In genomic region chr14:122181078-122181814, GRCm38 (mm10) we compare ENCODE assay signal across 8 mouse cellular contexts. TPM values are rescaled to one million over a fixed set of nuclear protein-coding genes. Genes with fewer than 3 reads are reported as not detected.
DNase-seq lines count a peak whose midpoint lies in the region; ATAC-seq and TF ChIP-seq lines count a peak whose summit lies in the region.

Clybl (plus strand) TSS chr14:122181704.

- TF ChIP-seq POLR2A in cortical plate, adult 2 months (IDR thresholded peaks at IDR 0.05; ENCODE audit: extremely low read depth, insufficient read depth, low read length): peak; percentile 65; the same call in 1 of the 2 replicates

- peak; percentile 98 for ATAC-seq in activated CD4-positive, CD25-positive, alpha-beta regulatory T cell, adult 4 months
- peak; percentile 85 for ATAC-seq in megakaryocyte progenitor cell, adult 5-6 weeks (replicated peaks; ENCODE audit: poor library complexity)

- TF ChIP-seq CTCF in cortical plate, adult 2 months (IDR thresholded peaks at IDR 0.05; ENCODE audit: extremely low read depth, insufficient read depth, low read length): no peak

- peak; percentile 95 to 97 for DNase-seq in gastrocnemius, adult 8-10 months (ENCODE audit: low spot score in 2 of 2)
- peak; percentile 92 for DNase-seq in induced T-regulatory cell, adult 2 months (ENCODE audit: low read depth)
- DNase-seq in left cerebral cortex, adult 9 months (ENCODE audit: low spot score in 2 of 2): peak; percentile 69 to 92
- peak; percentile 92 for DNase-seq in right cerebral cortex, postnatal 14 days
- peak; percentile 98 to 99 for DNase-seq in urinary bladder, postnatal 36 days (ENCODE audit: low spot score in 2 of 2)

- peak within 1 kb of the TSS; percentile 68 for H3K4me3 ChIP-seq in cortical plate, adult 2 months (ENCODE audit: insufficient read depth, low read length)

- no peak within 1 kb of the TSS for H3K27ac ChIP-seq in cortical plate, adult 2 months (ENCODE audit: insufficient read depth, low read length)

- H3K4me1 ChIP-seq in cortical plate, adult 2 months (ENCODE audit: control insufficient read depth, insufficient read depth, low read length): no peaks in the 10 kb centered on the region

RNA-seq across cellular contexts. Expression of gene Clybl, which starts in this region (rescaled TPM):
- polyA plus RNA-seq in activated CD4-positive, CD25-positive, alpha-beta regulatory T cell, adult 4 months (2017; shearing (Covaris generic)): 10 to 100 TPM; 10.6 to 11.0 TPM
- 27.4 and 29.0 TPM in 2 replicates for polyA plus RNA-seq in cortical plate, adult 2 months (2012; rRNA removed)
- 10 to 100 TPM; 63.6 to 71.6 (median 70.3) TPM for total RNA-seq in gastrocnemius, adult 8-10 months (2022)
- total RNA-seq in megakaryocyte progenitor cell, adult 5-6 weeks (2015): 30.4 and 31.5 TPM in 2 replicates
- 6.8 and 8.5 TPM in 2 replicates for total RNA-seq in megakaryocyte progenitor cell, adult 5-6 weeks (2017)
